Mouse (Mus musculus) forebrain, embryonic 14.5 days (tissue): Measurements from ENCODE around the gene Use1. TPM values are rescaled to one million over a fixed set of nuclear protein-coding genes. Genes with fewer than 3 reads are reported as not detected.

ENCODE experiments used
- ATAC-seq: fragments of 200-750 bp; cut with Nextera tagmentation; 2 replicates; pipeline ENCODE4 v1.8.0; 2017; ENCODE audit warnings: mild to moderate bottlenecking, moderate library complexity
- DNase-seq: peaks from one replicate; pipeline ENCODE4 v3.0.0-alpha.2; 2015; ENCODE audit warnings: low spot score
- H3K27ac ChIP-seq: fragments of 300-500 bp; sonication (generic); 2 replicates; pipeline ENCODE4 v1.5.1; 2014; ENCODE audit warnings: low read depth, mild to moderate bottlenecking, control low read depth, low read length, moderate library complexity
- H3K27me3 ChIP-seq: fragments of 300-500 bp; sonication (generic); replicated peaks from 2 replicates; pipeline ENCODE4 v1.6.1; 2014; ENCODE audit warnings: low read length, control low read depth, mixed read lengths; ENCODE audit not compliant: control insufficient read depth, insufficient read depth
- H3K36me3 ChIP-seq: fragments of 300-500 bp; sonication (generic); 2 replicates; pipeline ENCODE4 v1.6.1; 2014; ENCODE audit warnings: low read length, control low read depth; ENCODE audit not compliant: control insufficient read depth, insufficient read depth
- H3K4me1 ChIP-seq: fragments of 300-500 bp; sonication (generic); 2 replicates; pipeline ENCODE4 v1.6.1; 2014; ENCODE audit warnings: antibody characterized with exemption, low read length, control low read depth; ENCODE audit not compliant: control insufficient read depth, insufficient read depth
- H3K4me2 ChIP-seq: fragments of 300-500 bp; sonication (generic); 2 replicates; pipeline ENCODE4 v1.6.1; 2014; ENCODE audit warnings: mild to moderate bottlenecking, control low read depth, low read length
- H3K4me3 ChIP-seq: fragments of 300-500 bp; sonication (generic); 2 replicates; pipeline ENCODE4 v1.5.1; 2014; ENCODE audit warnings: low read depth, low read length, control low read depth
- H3K9ac ChIP-seq: fragments of 300-500 bp; sonication (generic); 2 replicates; pipeline ENCODE4 v1.6.1; 2014; ENCODE audit warnings: mild to moderate bottlenecking, low read length, control low read depth, moderate library complexity
- H3K9me3 ChIP-seq: fragments of 300-500 bp; sonication (generic); replicated peaks from 2 replicates; pipeline ENCODE4 v1.6.1; 2016; ENCODE audit warnings: low read length, control low read depth, mixed read lengths; ENCODE audit not compliant: control insufficient read depth
- WGBS: fragments of 180-500 bp; shearing (Covaris S2); extraction: QIAGEN DNeasy Blood & Tissue Kit; methylation state at CpG from one replicate; pipeline ENCODE4 v1.1.7; 2014; 5-methylcytosine and 5-hydroxymethylcytosine counted together
- polyA plus RNA-seq: library from polyadenylated mRNA; unstranded; fragments of >200 nt; fragmentation: Nextera tagmentation; extraction: Ambion mirVana; gene quantifications from 2 replicates; pipeline ENCODE4 v1.2.1, GENCODE M21; 2014

Use1 gene
- polyA plus RNA-seq, 1 experiment from 2014 or later = 121 TPM

- Histone ChIP-seq H3K9me3 (no peaks in the 10 kb centered on the region), H3K4me3 (peak within 1 kb of the TSS; percentile 70), H3K36me3 (0 out of 2 replicates have a peak, but pooled peaks cover 5% of the 10 kb centered on the region), H3K4me1 (peaks cover 22% of the 10 kb centered on the region), H3K9ac (peak within 1 kb of the TSS; percentile 77), H3K27ac (peak within 1 kb of the TSS; percentile 66), H3K4me2 (peak within 1 kb of the TSS; percentile 97), H3K27me3 (peaks cover 10% of the 10 kb centered on the region; the same call in 1 of the 2 replicates)
- ATAC-seq = peak; percentile 16
- DNase-seq = peak; percentile 66
- under 1% methylated on average over 51 of the region's 89 CpGs for WGBS
Measured at GRCm38 (mm10) chr8:71381421-71381970, 14.8 kb downstream of the Use1 start, which contains the start of gene Nr2f6. Nr2f6 (minus strand) TSS chr8:71381960.

- Histone ChIP-seq H3K27me3 (peaks cover 10% of the 10 kb centered on the region; the same call in 1 of the 2 replicates), H3K9ac (peak overlapping the region; percentile 77), H3K4me2 (peak overlapping the region; percentile 97), H3K36me3 (0 out of 2 replicates have a peak, but pooled peaks cover 5% of the 10 kb centered on the region), H3K9me3 (no peaks in the 10 kb centered on the region), H3K4me1 (peaks cover 17% of the 10 kb centered on the region), H3K27ac (peak overlapping the region; percentile 66), H3K4me3 (peak overlapping the region; percentile 70)
- 3% methylated on average over 61 of the region's 80 CpGs for WGBS
- DNase-seq = peak; percentile 74
- ATAC-seq = peak; percentile 82
Measured at GRCm38 (mm10) chr8:71381971-71382961, 15.6 kb downstream of the Use1 start.

- ATAC-seq (no peak), DNase-seq (no peak)
- Histone ChIP-seq H3K27ac (no peak overlapping the region), H3K27me3 (peaks cover 10% of the 10 kb centered on the region; the same call in 1 of the 2 replicates), H3K36me3 (no peaks in the 10 kb centered on the region), H3K9me3 (no peaks in the 10 kb centered on the region), H3K4me2 (no peak overlapping the region), H3K4me3 (no peak overlapping the region), H3K4me1 (peaks cover 17% of the 10 kb centered on the region), H3K9ac (no peak overlapping the region)
- WGBS = 15% methylated on average over 12 of the region's 12 CpGs
Measured at GRCm38 (mm10) chr8:71383396-71383795, 16.7 kb downstream of the Use1 start.

- 56% methylated on average over 3 of the region's 3 CpGs for WGBS
- no peak overlapping the region for H3K27ac ChIP-seq
- no peak overlapping the region for H3K9ac ChIP-seq
- H3K9me3 ChIP-seq = no peaks in the 10 kb centered on the region
- H3K27me3 ChIP-seq = peaks cover 10% of the 10 kb centered on the region; the same call in 1 of the 2 replicates
- H3K36me3 ChIP-seq = no peaks in the 10 kb centered on the region
- no peak overlapping the region for H3K4me2 ChIP-seq
- no peak overlapping the region for H3K4me3 ChIP-seq
- no peak for DNase-seq
- ATAC-seq = no peak
- peaks cover 17% of the 10 kb centered on the region for H3K4me1 ChIP-seq
Measured at GRCm38 (mm10) chr8:71383860-71384259, 17.2 kb downstream of the Use1 start.

- no peak for ATAC-seq
- 76% methylated on average over 12 of the region's 12 CpGs for WGBS
- Histone ChIP-seq H3K36me3 (no peaks in the 10 kb centered on the region), H3K4me2 (no peak overlapping the region), H3K4me1 (peaks cover 6% of the 10 kb centered on the region; the same call in 1 of the 2 replicates), H3K9ac (no peak overlapping the region), H3K27ac (no peak overlapping the region), H3K9me3 (no peaks in the 10 kb centered on the region), H3K4me3 (no peak overlapping the region), H3K27me3 (peaks cover 7% of the 10 kb centered on the region; the same call in 1 of the 2 replicates)
- no peak for DNase-seq
Measured at GRCm38 (mm10) chr8:71385212-71385835, 18.7 kb downstream of the Use1 start.

GRCm38 (mm10) chr8:71388267-71388666 is 21.6 kb downstream of the Use1 start:
- DNase-seq (no peak), ATAC-seq (no peak)
- Histone ChIP-seq H3K36me3 (no peaks in the 10 kb centered on the region), H3K27me3 (no peaks in the 10 kb centered on the region), H3K4me3 (no peak overlapping the region), H3K4me1 (no peaks in the 10 kb centered on the region), H3K9ac (no peak overlapping the region), H3K9me3 (no peaks in the 10 kb centered on the region), H3K27ac (no peak overlapping the region), H3K4me2 (no peak overlapping the region)
- WGBS = 83% methylated on average over 1 of the region's 1 CpGs

- no peak for ATAC-seq
- Histone ChIP-seq H3K4me3 (no peak overlapping the region), H3K27me3 (no peaks in the 10 kb centered on the region), H3K27ac (no peak overlapping the region), H3K4me1 (no peaks in the 10 kb centered on the region), H3K36me3 (no peaks in the 10 kb centered on the region), H3K9me3 (no peaks in the 10 kb centered on the region), H3K4me2 (no peak overlapping the region), H3K9ac (no peak overlapping the region)
- 94% methylated on average over 2 of the region's 2 CpGs for WGBS
- DNase-seq = no peak
Measured at GRCm38 (mm10) chr8:71391696-71392095, 25.0 kb downstream of the Use1 start.

GRCm38 (mm10) chr8:71392391-71392790 is 25.7 kb downstream of the Use1 start:
- H3K4me3 ChIP-seq = no peak overlapping the region
- no peak overlapping the region for H3K4me2 ChIP-seq
- H3K27me3 ChIP-seq = no peaks in the 10 kb centered on the region
- no peak overlapping the region for H3K9ac ChIP-seq
- no peaks in the 10 kb centered on the region for H3K36me3 ChIP-seq
- no peaks in the 10 kb centered on the region for H3K9me3 ChIP-seq
- no peak overlapping the region for H3K27ac ChIP-seq
- 81% methylated on average over 5 of the region's 5 CpGs for WGBS
- peaks cover 3% of the 10 kb centered on the region; the same call in 1 of the 2 replicates for H3K4me1 ChIP-seq
- DNase-seq = no peak
- no peak for ATAC-seq
